Mouse (Mus musculus): ENCODE data around the gene Tbc1d21. TPM values are rescaled to one million over a fixed set of nuclear protein-coding genes. Genes with fewer than 3 reads are reported as not detected.

The Tbc1d21 gene
- total RNA-seq, 2 experiments from 2014 or later: not detected

Other genes starting within 250 kb of the Tbc1d21 start
- 10 to 100 TPM; 11.3 to 15.0 TPM for gene Islr, start 166.1 kb downstream of the Tbc1d21 start, total RNA-seq (2021)
- 100 to 1,000 TPM; 152 TPM for gene Islr2, start 166.1 kb downstream of the Tbc1d21 start, total RNA-seq (2021)
- 10 to 100 TPM in 1 of 2 experiments, 1 to 10 TPM in 1; 8.4 to 11.0 TPM for gene Pml, start 120.7 kb downstream of the Tbc1d21 start, total RNA-seq (2021)
- 10 to 100 TPM; 71.3 to 78.6 TPM for gene Stoml1, start 117.3 kb downstream of the Tbc1d21 start, total RNA-seq (2021)
- gene Loxl1, start 57.3 kb downstream of the Tbc1d21 start, total RNA-seq (2021): 1 to 10 TPM; 3.1 to 4.0 TPM
- gene Insyn1, start 118.1 kb upstream of the Tbc1d21 start, total RNA-seq (2021): 100 to 1,000 TPM; 230 to 247 TPM
- gene Cd276, start 185.0 kb upstream of the Tbc1d21 start, total RNA-seq (2021): 1 to 10 TPM; 6.0 to 8.7 TPM
- gene Nptn, start 211.8 kb upstream of the Tbc1d21 start, total RNA-seq (2021): 100 to 1,000 TPM; 863 to 899 TPM

All from layer of hippocampus, postnatal 25 days (tissue).